10 mouse cellular contexts compared by ENCODE assay signal in genomic region chr10:41072116-41072515, GRCm38 (mm10). TPM values are rescaled to one million over a fixed set of nuclear protein-coding genes. Genes with fewer than 3 reads are reported as not detected.
DNase-seq lines count a peak whose midpoint lies in the region; ATAC-seq and TF ChIP-seq lines count a peak whose summit lies in the region.
"Had no signal": no experiment of that assay in that cellular context is flagged by ENCODE, and none has a peak within 500 bp of the region (broad histone marks: within the 10 kb centered on the region; RNA-seq: fewer than 3 reads in every experiment).

Gpr6 (minus strand) TSS chr10:41072285.

- H3K9me3 ChIP-seq in heart, embryonic 10.5 days: no peaks in the 10 kb centered on the region
- no peaks in the 10 kb centered on the region for H3K9me3 ChIP-seq in forebrain, embryonic 16.5 days (ENCODE audit: control insufficient read depth, low read length)

- no peak for DNase-seq in heart, embryonic 10.5 days (ENCODE audit: low spot score)
- no peak for DNase-seq in heart, adult 2 months
- peak; percentile 16 for DNase-seq in cerebellum, adult 11 months
- DNase-seq in left cerebral cortex, adult 2 months (ENCODE audit: extremely low spot score in 1 of 2, low spot score in 2 of 2): peak; percentile 60 to 65
- DNase-seq in right cerebral cortex, adult 18-20 months: peak; percentile 74
- no peak for DNase-seq in urinary bladder, postnatal 36 days (ENCODE audit: low spot score in 2 of 2)
- DNase-seq in gastrocnemius, postnatal 14 days: no peak

- peaks cover 51% of the 10 kb centered on the region for H3K27me3 ChIP-seq in heart, embryonic 10.5 days (ENCODE audit: insufficient read depth, poor library complexity, severe bottlenecking)
- H3K27me3 ChIP-seq in heart, adult 2 months (ENCODE audit: control insufficient read depth, insufficient read depth, low read length): peaks cover 12% of the 10 kb centered on the region
- peaks cover 18% of the 10 kb centered on the region for H3K27me3 ChIP-seq in forebrain, embryonic 16.5 days (replicated peaks; ENCODE audit: control insufficient read depth, insufficient read depth, low read length)

- intact Hi-C loops in heart, adult 2 months (cut with DNase I): no loop called here
- intact Hi-C loops in left cerebral cortex, adult 2 months (cut with DNase I): no loop called here
- intact Hi-C loops in gastrocnemius, postnatal 14 days (cut with DNase I; ENCODE audit: low total_unique reads): no loop called here

- peaks cover 18% of the 10 kb centered on the region for H3K4me1 ChIP-seq in heart, embryonic 10.5 days
- no peaks in the 10 kb centered on the region for H3K4me1 ChIP-seq in heart, adult 2 months (ENCODE audit: control insufficient read depth, insufficient read depth, low read length)
- peaks cover 18% of the 10 kb centered on the region for H3K4me1 ChIP-seq in forebrain, embryonic 16.5 days (replicated peaks; ENCODE audit: control insufficient read depth, insufficient read depth, low read length)

- peak within 1 kb of the TSS; percentile 95 for H3K4me2 ChIP-seq in forebrain, embryonic 16.5 days (ENCODE audit: low read length)

- H3K36me3 ChIP-seq in heart, embryonic 10.5 days: no peaks in the 10 kb centered on the region
- no peaks in the 10 kb centered on the region for H3K36me3 ChIP-seq in heart, adult 2 months (ENCODE audit: control insufficient read depth, insufficient read depth, low read length)
- H3K36me3 ChIP-seq in forebrain, embryonic 16.5 days (ENCODE audit: control insufficient read depth, insufficient read depth): no peaks in the 10 kb centered on the region

- H3K79me2 ChIP-seq in heart, adult 2 months (replicated peaks; ENCODE audit: control insufficient read depth, insufficient read depth, low read length): no peaks in the 10 kb centered on the region

- no peak for TF ChIP-seq EP300 in heart, adult 2 months (IDR thresholded peaks at IDR 0.05; ENCODE audit: insufficient read depth, low read depth, low read length)

- no peak within 1 kb of the TSS for H3K9ac ChIP-seq in heart, adult 2 months (ENCODE audit: low read depth, low read length)
- H3K9ac ChIP-seq in forebrain, embryonic 16.5 days (replicated peaks; ENCODE audit: low read depth, low read length): peak within 1 kb of the TSS; percentile 63

- 2% methylated on average over 23 of the region's 23 CpGs for WGBS in heart, embryonic 10.5 days
- 3% methylated on average over 23 of the region's 23 CpGs for WGBS in heart, adult 2 months
- WGBS in forebrain, embryonic 16.5 days: under 1% methylated on average over 23 of the region's 23 CpGs

- ATAC-seq in forebrain, embryonic 16.5 days: peak; percentile 69

- peak within 1 kb of the TSS; percentile 51 for H3K4me3 ChIP-seq in heart, embryonic 10.5 days
- H3K4me3 ChIP-seq in heart, adult 2 months: no peak within 1 kb of the TSS
- H3K4me3 ChIP-seq in forebrain, embryonic 16.5 days (replicated peaks; ENCODE audit: low read length): peak within 1 kb of the TSS; percentile 65
- H3K4me3 ChIP-seq in left cerebral cortex, adult 2 months: peak within 1 kb of the TSS; percentile 58
- H3K4me3 ChIP-seq: erythroblast, embryonic 14.5 days had no signal

- no peak for TF ChIP-seq POLR2A in heart, adult 2 months (IDR thresholded peaks at IDR 0.05; ENCODE audit: insufficient read depth, low read depth, low read length)

- H3K27ac ChIP-seq in heart, embryonic 10.5 days: no peak within 1 kb of the TSS
- H3K27ac ChIP-seq in heart, adult 2 months: no peak within 1 kb of the TSS
- H3K27ac ChIP-seq in forebrain, embryonic 16.5 days (ENCODE audit: low read length): no peak within 1 kb of the TSS
- peak within 1 kb of the TSS; percentile 53; the same call in 1 of the 2 replicates for H3K27ac ChIP-seq in left cerebral cortex, adult 2 months

- no peak for TF ChIP-seq CTCF in heart, adult 2 months (IDR thresholded peaks at IDR 0.05)
- TF ChIP-seq CTCF in left cerebral cortex, adult 2 months (IDR thresholded peaks at IDR 0.05): peak; percentile 15

RNA-seq across cellular contexts. Expression of gene Gpr6, which starts in this region (rescaled TPM):
- not detected in 2 replicates for polyA plus RNA-seq in heart, embryonic 10.5 days (2016; fragmentation: Nextera tagmentation; extraction: Ambion mirVana)
- not detected for total RNA-seq in heart, adult 2 months (2021)
- not detected in 2 replicates for polyA plus RNA-seq in heart, adult 2 months (2012; rRNA removed)
- polyA plus RNA-seq in forebrain, embryonic 16.5 days (2015; fragmentation: Nextera tagmentation; extraction: Ambion mirVana): 2.0 and 3.3 TPM in 2 replicates
- total RNA-seq in left cerebral cortex, adult 2 months (2021): 1 to 10 TPM; 3.3 to 6.5 TPM
- total RNA-seq in gastrocnemius, postnatal 14 days (2021): not detected
- total RNA-seq: neutrophil, adult 5-6 weeks had no signal
- polyA plus RNA-seq: erythroblast, embryonic 14.5 days had no signal

Comparison
In these comparisons a context has a peak if more than half of its experiments do, and no peak if none do; other contexts are left out.
1. RNA of gene Gpr6 (total RNA-seq): 3.3 to 6.5 TPM in left cerebral cortex, adult 2 months; not detected in heart, adult 2 months and not detected in gastrocnemius, postnatal 14 days; every median in the first group is over 4 times any median in the second.
2. DNase-seq: peak in cerebellum, adult 11 months (single experiment), left cerebral cortex, adult 2 months (2 of 2) and right cerebral cortex, adult 18-20 months (single experiment); none in heart, embryonic 10.5 days (single experiment), heart, adult 2 months (0 of 2), urinary bladder, postnatal 36 days (0 of 2) and gastrocnemius, postnatal 14 days (single experiment).